Mouse (Mus musculus) gastrocnemius, adult 2 months (tissue): ENCODE measurements around the gene Gm17349. TPM values are rescaled to one million over a fixed set of nuclear protein-coding genes. Genes with fewer than 3 reads are reported as not detected.
"Not testable (repeated sequence)": the region's sequence is repeated elsewhere in the genome, so short reads cannot be mapped to it uniquely, and the experiment has no call there.

Experiments used
- DNase-seq: peaks from one replicate; pipeline ENCODE4 v3.0.0; 2022
- H3K27ac ChIP-seq: fragments of 200-600 bp; 2 replicates; pipeline ENCODE4 v1.8.1; 2022; ENCODE audit warnings: mild to moderate bottlenecking
- H3K4me3 ChIP-seq: fragments of 200-600 bp; 2 replicates; pipeline ENCODE4 v1.8.1; 2022; ENCODE audit warnings: mild to moderate bottlenecking, moderate library complexity
- CTCF ChIP-seq: fragments of 200-600 bp; IDR thresholded peaks from 2 replicates; pipeline ENCODE4 v1.8.1; 2022; ENCODE audit warnings: antibody characterized with exemption, mild to moderate bottlenecking, moderate library complexity
- intact Hi-C: fragments of 180-260 bp; cut with DNase I; formaldehyde crosslinking; loops from one replicate; pipeline ENCODE4 v1.15.1; 2025
- total RNA-seq, 2 experiments: library from RNA; stranded (reverse); gene quantifications; 2 replicates each; pipeline ENCODE4 v1.2.3; 2021

The Gm17349 gene
- total RNA-seq, 2 experiments from 2014 or later: 1.0 TPM; not detected in 1

DNA sequence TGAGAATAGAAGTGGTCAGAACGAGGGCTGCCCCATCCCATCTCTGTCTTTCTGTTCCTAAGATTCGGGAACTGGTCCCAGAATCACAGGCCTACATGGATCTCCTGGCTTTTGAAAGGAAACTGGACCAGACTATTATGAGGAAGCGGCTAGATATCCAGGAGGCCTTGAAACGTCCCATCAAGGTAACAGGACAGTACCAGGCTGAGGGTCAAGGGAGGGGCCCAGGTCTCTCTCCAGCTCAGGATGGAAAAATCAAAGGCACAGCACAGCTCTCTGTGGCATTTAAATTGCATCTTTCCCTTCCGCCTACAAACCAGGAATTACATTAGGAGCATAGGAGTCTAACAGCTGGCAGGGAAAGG is 1.6 kb downstream of the Gm17349 start:
- H3K27ac ChIP-seq: peak overlapping the region; percentile 16; the same call in 1 of the 2 replicates
- TF ChIP-seq CTCF: no peak
- intact Hi-C loops: no loop called here
- no peak for DNase-seq
- no peak overlapping the region for H3K4me3 ChIP-seq

DNA sequence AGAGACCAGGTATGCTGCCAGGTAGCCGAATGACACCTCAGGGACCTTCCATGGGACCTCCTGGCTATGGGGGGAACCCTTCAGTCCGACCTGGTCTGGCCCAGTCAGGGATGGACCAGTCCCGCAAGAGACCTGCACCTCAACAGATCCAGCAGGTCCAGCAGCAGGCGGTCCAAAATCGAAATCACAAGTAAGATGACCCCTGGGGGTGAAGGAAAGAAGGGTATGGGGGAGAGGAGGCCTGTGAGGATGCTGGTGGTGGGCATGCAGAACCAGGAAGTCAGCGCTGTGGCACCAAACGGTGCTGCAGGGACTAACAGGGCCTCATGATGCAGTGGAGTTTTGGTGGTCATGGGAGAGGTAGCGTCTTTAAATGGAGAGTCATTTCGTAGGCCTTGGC is 2.2 kb downstream of the Gm17349 start:
- intact Hi-C loops: no loop called here

DNA sequence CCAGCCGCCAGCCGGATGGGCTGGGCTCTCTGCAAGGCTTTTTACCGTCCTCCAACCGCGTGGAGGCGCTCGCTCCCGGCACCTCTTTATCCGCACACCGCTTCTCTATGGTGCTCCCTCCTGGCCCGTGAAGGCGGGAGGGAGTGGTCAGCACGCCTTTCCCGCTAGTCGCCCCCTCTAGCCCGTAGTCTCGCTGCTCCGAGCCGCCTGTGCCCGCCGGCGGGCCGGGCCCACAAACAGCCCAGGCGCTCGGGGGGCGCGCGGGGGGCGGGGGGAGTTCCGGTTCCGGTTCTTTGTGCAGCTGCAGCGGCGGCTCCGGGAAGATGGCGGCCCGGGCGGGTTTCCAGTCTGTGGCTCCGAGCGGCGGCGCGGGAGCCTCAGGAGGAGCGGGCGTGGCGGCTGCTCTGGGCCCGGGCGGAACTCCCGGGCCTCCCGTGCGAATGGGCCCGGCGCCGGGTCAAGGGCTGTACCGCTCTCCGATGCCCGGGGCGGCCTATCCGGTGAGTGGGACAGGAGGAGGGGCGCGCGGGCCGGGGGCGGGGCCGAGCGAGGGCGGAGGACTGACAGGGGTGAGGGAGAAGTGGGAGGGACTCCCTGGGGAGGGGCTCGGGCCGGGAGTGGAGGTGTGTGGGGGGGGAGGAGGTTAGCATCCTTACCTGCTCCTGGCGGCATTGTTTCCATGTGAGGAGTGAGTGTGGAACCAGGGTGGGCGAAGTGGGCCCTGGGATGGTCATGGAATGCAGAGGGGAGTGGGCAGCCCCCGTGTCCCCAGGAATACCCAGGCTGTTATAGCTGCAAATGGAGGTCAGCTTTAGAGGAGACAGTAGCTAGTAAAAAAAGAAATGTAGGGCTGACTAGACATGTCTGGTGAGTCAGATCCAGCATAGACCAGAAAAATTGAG is 3.0 kb downstream of the Gm17349 start, which contains the start of gene Smarcd1:
Smarcd1 (plus strand) TSS at position 131 of the 902 bp plus-strand sequence.
- peak; percentile 94 for TF ChIP-seq CTCF
- intact Hi-C loops: no loop called here
- peak; percentile 95 for DNase-seq
- H3K4me3 ChIP-seq: peak within 1 kb of the TSS; percentile 80
- H3K27ac ChIP-seq: peak within 1 kb of the TSS; percentile 99

More for the DNA sequence above, 2.2 kb downstream of the Gm17349 start:
- peak overlapping the region; percentile 99; the same call in 1 of the 2 replicates for H3K27ac ChIP-seq
- peak overlapping the region; percentile 80 for H3K4me3 ChIP-seq
- DNase-seq: no peak
- no peak for TF ChIP-seq CTCF

DNA sequence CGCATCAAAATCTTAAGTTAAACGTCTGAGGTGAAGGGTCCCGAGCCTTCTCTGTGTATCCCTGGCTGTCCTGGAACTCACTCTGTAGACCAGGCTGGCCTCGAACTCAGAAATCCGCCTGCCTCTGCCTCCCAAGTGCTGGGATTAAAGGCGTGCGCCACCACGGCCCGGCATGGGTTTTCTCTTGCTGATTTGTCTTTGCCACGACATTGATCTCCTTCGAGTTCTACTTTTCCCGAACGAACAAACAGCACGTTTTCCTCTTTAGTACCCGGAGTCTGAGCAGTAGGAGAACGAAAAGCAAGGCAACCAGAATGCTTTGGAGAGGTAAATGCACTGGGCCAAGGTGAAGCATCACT is 3.7 kb downstream of the Gm17349 start:
- Histone ChIP-seq H3K27ac (peak overlapping the region; percentile 99), H3K4me3 (peak overlapping the region; percentile 80)
- DNase-seq, intact Hi-C loops: not testable (repeated sequence)

DNA sequence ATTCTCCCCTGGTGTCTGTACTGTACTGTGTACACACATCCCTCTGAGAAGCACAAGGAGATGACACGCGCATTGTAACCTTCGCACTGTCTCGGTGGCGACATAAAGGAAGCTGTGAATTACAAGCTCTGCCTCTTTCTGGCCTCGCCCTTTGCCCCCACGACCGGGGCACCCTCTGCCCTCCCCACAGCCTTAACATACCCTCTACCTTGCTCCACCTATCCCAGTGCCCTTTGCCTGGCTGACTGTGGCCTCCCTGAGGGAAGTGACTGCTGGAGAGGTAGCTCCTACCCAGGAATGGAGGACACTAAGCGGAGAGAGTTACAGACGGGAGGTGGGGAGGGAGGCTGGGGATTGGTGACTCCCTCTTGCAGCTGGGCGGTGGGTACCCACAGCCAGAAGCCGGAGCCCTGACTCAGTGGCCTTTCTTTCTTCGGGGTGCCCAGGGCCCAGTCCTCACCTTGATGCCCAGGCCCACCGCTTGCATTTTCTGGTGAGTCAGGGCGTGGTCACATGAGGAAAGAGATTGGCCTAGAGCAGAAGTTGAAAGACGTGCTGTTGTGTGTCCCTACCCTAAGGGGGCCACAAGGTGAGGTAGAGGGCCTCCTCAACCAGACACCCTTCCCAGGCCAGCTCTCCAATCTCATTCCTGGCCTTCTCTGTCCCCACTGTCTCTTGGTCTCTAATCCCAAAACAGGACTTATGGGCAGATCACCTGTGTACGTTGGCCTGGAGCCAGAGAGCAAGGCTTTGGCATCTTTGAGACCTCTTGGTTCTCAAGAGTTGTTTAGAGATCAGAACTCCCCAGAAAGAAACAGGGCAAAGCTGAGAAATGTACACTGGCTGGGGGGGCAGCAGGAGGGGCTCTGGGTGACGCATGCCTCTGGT is 4.8 kb downstream of the Gm17349 start:
- intact Hi-C loops: no loop called here
- TF ChIP-seq CTCF: no peak
- H3K4me3 ChIP-seq: no peak overlapping the region
- no peak for DNase-seq
- H3K27ac ChIP-seq: no peak overlapping the region

DNA sequence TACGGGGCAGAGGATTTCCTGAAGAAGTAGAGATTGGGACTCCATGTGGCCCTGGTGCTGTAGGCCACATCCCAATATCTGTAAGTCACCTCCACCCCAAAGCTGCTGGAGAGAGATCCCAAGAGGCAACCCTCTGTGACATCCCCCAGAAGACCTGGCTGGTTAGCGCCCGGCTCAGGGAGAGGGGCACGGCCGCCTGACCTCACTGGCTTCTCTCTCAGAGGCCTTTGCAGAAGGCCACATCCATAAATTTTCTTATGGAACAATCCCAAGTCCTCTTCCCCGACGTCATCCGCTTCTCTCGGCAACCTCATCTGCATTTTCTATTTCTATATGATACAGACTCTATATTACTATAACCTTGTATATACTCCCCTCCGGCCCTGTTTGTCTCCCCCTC is 5.6 kb downstream of the Gm17349 start:
- intact Hi-C loops: no loop called here
- H3K27ac ChIP-seq: no peak overlapping the region
- no peak overlapping the region for H3K4me3 ChIP-seq
- no peak for TF ChIP-seq CTCF
- no peak for DNase-seq

DNA sequence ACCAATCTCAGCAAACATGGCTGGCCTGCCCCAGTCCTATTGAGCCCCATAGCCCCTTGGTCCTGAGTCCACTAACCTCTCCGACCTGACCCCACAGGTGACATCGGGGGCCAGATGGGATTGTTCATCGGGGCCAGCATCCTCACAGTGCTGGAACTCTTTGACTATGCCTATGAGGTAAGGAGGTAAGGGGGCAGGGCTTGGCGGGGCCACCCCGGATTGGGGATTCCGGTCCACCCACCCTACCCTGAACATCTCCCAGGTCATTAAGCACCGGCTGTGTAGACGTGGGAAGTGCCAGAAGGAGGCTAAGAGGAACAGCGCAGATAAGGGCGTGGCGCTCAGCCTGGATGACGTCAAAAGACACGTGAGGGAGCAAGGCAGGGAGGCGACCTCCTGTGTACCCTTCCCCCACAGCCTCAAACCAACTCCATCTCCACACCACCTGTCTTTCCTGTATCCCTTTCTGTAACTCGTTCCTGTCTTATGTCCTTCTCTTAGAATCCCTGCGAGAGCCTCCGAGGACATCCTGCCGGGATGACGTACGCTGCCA is 6.7 kb downstream of the Gm17349 start:
- TF ChIP-seq CTCF: no peak
- no peak overlapping the region for H3K27ac ChIP-seq
- H3K4me3 ChIP-seq: no peak overlapping the region
- no peak for DNase-seq
- intact Hi-C loops: no loop called here

DNA sequence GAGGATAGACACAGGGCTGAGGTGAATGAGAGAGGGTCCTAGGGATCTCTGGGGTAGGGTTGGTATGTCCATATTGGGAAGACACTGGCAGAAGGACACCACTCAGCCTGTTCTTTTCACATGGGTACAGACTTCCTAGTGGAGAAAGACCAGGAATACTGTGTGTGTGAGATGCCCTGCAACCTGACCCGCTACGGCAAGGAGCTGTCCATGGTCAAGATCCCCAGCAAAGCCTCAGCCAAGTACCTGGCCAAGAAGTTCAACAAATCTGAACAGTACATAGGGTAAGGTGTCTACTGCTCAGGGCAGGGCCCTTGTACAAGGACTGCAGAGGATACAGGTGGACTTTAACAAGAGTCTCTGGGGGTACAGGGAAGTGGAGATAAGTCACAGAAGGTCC is 8.0 kb downstream of the Gm17349 start:
- H3K4me3 ChIP-seq: no peak overlapping the region
- intact Hi-C loops: no loop called here
- H3K27ac ChIP-seq: no peak overlapping the region
- no peak for DNase-seq
- no peak for TF ChIP-seq CTCF

DNA sequence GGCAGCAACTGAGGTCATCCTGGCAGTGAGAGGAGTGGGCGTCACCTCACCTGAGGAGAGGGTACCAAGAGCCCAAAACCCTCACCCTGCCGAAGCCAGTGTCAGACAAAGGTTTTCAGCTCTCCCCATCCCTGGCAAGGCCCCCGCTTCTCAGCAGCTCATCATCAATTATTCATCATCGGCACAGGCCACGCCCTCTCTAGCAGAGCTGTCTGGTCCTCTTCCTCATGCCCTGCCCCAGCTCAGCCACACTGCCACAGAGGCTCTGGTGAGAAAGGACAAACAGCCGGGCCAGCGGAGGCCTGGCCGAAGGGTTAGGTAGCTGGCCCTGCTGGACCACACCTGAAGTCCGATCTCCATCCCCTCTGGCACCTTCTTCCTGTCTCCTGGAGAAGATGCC is 13.3 kb downstream of the Gm17349 start:
- H3K27ac ChIP-seq: no peak overlapping the region
- no peak for TF ChIP-seq CTCF
- DNase-seq: no peak
- H3K4me3 ChIP-seq: no peak overlapping the region
- intact Hi-C loops: no loop called here

DNA sequence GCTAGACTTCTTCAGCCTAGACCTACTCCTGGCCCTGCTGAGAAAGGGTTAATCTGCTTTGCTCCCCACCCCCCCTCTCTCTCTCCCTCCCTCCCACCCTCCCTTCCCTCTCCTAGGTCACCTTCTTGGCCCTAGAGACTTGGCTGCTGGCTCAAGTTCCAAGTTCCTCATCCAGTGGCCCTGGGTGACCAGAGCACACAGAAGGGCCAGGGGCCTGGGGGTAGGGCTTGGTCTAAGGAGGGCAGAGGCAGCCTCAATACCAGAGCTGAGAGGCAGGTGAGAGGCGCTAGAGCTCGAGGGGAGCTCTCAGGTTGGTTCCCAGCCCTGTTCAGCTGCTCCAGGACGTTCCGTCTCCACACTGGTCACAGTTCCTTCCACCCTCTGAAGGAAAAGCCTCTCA is 14.4 kb downstream of the Gm17349 start:
- Histone ChIP-seq H3K4me3 (no peak overlapping the region), H3K27ac (no peak overlapping the region)
- intact Hi-C loops: no loop called here
- no peak for DNase-seq
- TF ChIP-seq CTCF: no peak

DNA sequence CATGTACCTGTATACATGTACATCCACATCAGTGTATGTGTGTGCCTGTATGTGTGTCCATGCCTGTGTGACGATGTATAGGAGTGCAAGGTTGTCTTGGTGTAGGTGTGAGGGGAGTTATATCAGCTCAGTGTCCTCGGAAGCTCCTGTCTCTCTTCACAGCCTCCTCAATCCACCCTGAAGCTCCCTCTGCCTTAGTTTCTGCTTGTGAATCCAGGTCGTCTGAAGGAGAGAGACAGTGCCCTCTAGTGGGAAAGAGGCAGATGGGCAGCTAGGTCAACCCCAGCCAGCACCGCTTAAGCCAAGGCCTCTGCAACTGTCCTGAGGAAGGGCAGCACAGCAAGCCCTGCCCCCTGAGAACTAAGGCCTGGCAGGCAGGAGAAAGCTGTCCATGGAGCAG is 16.6 kb downstream of the Gm17349 start:
- DNase-seq: peak; percentile 58
- peak; percentile 92 for TF ChIP-seq CTCF
- intact Hi-C loops: loop anchor here (1.0 kb wide), 1 partner anchor 92 kb away; no protein-coding TSS in a partner anchor
- H3K27ac ChIP-seq: no peak overlapping the region
- H3K4me3 ChIP-seq: no peak overlapping the region

DNA sequence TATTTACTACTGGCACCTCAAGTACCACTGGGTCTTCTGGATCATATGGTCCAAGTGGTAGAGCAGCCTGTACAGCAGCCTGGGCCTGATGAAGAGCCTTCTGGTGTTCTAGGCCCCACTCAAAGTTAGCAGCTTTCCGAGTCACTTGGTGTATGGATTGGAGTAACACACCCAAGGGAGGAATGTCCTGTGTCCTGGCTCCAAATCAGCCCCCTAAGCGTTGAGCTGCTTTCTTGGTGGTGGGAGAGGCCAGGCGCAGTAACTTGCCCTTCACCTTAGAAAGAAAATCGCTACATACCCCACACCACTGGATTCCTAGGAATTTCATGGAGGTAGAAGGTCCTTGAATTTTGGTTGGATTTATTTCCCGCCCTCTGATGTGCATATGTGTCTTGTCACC is 21.1 kb downstream of the Gm17349 start:
- no peak for TF ChIP-seq CTCF
- intact Hi-C loops: no loop called here
- Histone ChIP-seq H3K27ac (no peak overlapping the region), H3K4me3 (no peak overlapping the region)
- DNase-seq: no peak

DNA sequence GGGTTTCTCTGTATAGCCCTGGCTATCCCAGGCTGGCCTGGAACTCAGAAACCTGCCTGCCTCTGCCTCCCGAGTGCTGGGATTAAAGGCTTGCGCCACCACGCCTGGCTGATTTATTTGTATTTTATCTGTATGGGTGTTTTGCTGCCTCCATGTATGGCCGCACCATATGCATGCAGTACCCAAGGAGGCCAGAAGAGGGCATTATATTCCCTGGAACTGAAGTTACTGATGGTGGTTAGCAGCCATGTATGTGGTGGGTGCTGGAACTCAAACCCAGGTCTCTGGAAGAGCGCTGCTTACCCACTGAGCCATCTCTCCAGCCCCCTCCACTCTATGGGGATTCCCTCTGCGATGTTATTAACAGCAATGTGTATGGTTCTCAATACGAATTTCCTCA is 22.4 kb downstream of the Gm17349 start:
- intact Hi-C loops: no loop called here
- H3K4me3 ChIP-seq: no peak overlapping the region
- DNase-seq: no peak
- H3K27ac ChIP-seq: no peak overlapping the region
- TF ChIP-seq CTCF: peak; percentile 46
